Mouse (Mus musculus) gastrocnemius, adult 18-20 months (tissue): Measurements from ENCODE around the gene B4galt1. TPM values are rescaled to one million over a fixed set of nuclear protein-coding genes. Genes with fewer than 3 reads are reported as not detected.

Source experiments
- DNase-seq: peaks from one replicate; pipeline ENCODE4 v3.0.0; 2021; ENCODE audit warnings: low spot score
- total RNA-seq, 2 experiments: library from RNA; stranded (reverse); gene quantifications; 2 replicates each; pipeline ENCODE4 v1.2.3; 2021

B4galt1 gene
- total RNA-seq, 2 experiments from 2014 or later, result 23.0 to 25.4 TPM

GRCm38 (mm10) chr4:40873320-40873719 lies 19.5 kb upstream of the B4galt1 start:
- no peak for DNase-seq

- DNase-seq, result no peak
These were observed 18.3 kb upstream of the B4galt1 start for GRCm38 (mm10) chr4:40872129-40872528.

GRCm38 (mm10) chr4:40870206-40870605 lies 16.4 kb upstream of the B4galt1 start:
- DNase-seq, result no peak

GRCm38 (mm10) chr4:40868554-40869232 lies 14.9 kb upstream of the B4galt1 start:
- DNase-seq, result peak; percentile 94

DNA sequence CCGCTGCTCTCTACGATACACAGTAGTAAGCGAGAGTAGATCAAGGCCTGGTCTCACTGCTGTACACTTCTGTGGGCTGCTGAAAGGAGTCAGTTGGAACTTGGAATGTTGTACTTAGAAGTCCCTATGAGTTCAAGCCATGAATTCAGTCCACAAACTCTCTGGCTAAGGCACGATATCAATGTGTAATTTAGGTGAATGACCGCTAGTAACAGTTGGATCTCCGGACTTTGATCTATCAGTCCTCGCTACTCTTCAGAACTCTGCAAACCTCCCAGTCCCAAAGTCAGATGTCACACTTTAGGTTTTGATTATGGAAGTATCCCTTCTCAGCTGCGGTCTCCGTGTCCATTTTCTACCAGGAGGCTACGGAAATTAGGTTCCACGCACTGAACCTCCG lies 10.6 kb upstream of the B4galt1 start:
- DNase-seq, result no peak

DNA sequence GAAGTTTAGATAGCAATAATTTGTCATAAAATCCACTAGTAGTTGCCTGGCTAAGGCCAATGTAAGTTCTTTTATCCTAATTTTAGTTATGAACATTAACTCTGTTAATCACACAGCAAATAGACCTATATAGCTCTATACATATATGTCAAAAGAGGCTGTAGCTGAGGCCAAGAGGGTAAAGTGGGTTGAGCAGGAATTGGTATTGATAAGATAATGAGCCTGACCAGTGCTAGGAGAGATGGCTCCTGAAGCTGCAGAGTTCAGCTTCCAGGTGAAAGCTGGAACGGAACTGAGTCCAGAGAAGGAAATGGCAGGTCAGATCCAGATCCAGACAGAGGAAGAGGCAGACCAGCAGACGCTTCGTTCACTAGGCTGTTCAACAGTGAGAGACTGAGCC lies 9.5 kb upstream of the B4galt1 start:
- no peak for DNase-seq

DNA sequence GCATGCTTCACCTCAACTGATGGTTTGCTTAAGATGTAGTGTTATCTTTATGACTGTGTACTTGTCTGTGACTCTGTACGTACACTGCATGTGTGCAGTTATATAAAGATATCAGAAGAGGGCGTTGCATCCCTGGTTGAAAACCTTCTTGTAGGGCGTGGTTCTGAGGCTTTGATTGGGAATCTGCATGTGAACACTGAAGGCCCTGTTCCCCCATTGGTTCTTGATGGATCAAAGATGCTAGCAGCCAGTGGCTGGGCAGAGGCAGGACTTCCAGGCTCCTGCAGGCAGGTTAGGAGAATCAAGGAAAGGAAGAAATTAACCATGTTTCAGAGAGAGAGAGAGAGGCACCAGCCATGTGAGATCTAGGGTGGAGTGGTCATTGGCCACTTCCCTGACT lies 7.3 kb upstream of the B4galt1 start:
- no peak for DNase-seq

DNA sequence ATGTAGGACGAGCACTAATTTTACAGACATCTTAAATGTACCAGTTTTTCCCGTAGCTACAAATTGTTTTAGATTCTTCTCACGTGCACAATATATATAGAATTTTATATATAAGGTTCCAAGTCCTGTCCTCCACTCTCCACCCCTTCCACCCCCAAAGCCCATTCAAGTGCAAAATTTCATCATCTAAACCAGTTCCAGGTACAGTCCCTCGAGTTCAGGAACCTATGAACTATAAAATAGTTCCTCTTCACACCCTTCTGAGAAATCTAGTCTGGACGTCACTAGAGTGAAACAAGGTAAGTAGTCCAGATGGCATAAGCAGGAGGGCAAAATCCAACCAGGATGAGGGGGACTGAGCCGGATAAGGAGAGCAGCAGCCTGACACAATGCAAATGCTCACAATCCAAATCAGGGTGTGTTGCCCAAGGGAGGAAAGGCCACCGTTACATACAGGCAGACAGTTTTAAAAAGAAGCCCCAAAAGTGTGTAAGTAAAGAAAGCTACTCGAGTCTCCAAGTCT lies 4.1 kb upstream of the B4galt1 start:
- no peak for DNase-seq

GRCm38 (mm10) chr4:40856571-40856970 lies 2.8 kb upstream of the B4galt1 start:
- DNase-seq, result no peak

GRCm38 (mm10) chr4:40854387-40854933 lies 655 bp upstream of the B4galt1 start:
- DNase-seq, result no peak

DNA sequence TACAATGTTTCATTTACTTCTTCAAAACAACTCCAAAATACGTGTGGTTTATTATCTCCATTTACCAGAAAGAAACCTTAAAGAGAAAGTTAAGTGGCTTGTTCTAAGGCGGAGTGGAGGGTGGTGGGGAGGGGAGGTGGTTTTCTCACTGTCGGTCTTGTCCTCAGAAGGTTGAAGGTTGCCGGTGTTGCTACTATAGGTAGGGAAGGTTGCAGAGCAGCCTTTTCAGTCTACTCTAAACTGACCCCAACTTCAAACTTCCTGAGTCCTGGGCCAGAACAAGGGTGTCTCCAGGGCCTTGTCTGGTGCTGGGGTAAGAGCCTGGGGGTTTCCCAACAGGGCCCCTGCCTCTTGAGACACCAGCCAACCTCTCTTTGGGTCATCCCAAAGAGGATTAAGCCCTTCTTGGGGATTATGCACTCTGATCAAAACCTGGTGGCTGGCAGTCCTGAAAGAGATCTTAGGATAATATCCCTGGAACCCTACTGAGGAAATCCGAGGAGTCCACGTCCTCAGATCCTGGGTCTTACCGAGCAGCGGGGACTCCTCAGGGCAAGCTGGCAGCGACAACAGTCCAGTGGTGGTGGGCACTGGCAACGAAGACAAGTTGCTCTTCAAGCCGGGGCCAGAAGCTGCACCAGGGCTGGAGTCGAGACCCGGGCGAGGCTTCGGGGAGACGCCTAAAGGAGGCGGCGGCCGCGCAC lies 792 bp downstream of the B4galt1 start:
- no peak for DNase-seq

GRCm38 (mm10) chr4:40852249-40852781 lies 1.5 kb downstream of the B4galt1 start:
- DNase-seq, result peak; percentile 76

- no peak for DNase-seq
These were observed 2.0 kb downstream of the B4galt1 start for GRCm38 (mm10) chr4:40851763-40852248.

GRCm38 (mm10) chr4:40851031-40851762 lies 2.6 kb downstream of the B4galt1 start:
- no peak for DNase-seq

GRCm38 (mm10) chr4:40850582-40850981 lies 3.2 kb downstream of the B4galt1 start:
- no peak for DNase-seq

DNA sequence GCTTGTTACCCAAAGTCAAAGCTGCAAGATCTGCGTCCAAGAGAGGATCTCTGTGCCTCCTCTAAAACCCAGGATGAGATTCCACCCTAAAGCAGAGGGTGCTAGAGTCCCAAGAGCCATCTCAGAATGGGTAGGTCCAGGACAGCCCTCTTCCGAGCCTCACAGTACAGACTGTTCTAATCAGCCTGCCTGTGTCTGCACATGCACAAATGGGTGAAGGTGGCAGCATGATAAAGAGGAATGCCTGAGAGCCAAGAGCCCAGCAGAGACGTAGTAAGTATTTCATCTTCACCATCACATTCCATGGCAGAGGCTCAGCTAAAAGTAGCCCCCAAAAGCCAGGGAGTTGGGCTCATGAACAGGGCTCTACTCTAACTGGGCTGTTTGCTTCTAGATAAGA lies 4.3 kb downstream of the B4galt1 start:
- DNase-seq, result no peak

DNA sequence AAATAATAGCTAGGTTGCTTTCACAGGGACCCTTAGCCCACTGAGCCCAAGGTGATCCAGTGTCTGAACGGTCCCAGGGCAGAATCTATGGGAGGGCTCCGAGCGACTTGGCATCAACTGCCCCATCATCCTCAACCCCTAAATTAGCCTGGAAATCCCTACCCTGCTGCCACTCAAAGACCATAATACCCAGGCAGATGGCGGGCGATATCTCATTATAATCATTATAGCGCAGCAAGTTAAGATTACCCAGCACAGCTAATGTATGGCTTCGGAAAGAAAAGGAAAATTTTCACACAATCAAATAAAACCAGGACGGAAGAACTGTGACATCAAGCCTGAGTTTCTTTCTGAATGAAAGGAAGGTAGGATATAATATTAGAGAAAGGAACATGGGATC lies 5.6 kb downstream of the B4galt1 start:
- DNase-seq, result no peak

DNA sequence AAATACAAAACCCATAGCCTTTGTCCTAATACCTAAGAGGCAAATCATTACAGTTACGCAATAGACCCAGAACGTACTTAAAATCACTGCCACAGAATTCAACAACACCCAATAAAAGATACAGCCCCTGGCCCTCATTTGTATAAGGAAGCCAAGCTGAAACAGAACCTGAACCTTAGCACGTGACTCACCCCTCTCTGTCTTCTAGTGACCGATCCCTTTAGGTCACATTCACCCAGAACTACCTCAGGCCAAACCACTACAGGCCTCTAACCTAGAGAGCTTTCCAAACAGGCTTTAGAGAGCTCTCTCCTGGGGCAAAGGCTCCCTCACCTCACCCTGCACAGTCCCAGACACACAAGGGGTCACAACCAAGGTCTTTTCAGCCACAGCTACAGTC lies 6.6 kb downstream of the B4galt1 start:
- no peak for DNase-seq

DNA sequence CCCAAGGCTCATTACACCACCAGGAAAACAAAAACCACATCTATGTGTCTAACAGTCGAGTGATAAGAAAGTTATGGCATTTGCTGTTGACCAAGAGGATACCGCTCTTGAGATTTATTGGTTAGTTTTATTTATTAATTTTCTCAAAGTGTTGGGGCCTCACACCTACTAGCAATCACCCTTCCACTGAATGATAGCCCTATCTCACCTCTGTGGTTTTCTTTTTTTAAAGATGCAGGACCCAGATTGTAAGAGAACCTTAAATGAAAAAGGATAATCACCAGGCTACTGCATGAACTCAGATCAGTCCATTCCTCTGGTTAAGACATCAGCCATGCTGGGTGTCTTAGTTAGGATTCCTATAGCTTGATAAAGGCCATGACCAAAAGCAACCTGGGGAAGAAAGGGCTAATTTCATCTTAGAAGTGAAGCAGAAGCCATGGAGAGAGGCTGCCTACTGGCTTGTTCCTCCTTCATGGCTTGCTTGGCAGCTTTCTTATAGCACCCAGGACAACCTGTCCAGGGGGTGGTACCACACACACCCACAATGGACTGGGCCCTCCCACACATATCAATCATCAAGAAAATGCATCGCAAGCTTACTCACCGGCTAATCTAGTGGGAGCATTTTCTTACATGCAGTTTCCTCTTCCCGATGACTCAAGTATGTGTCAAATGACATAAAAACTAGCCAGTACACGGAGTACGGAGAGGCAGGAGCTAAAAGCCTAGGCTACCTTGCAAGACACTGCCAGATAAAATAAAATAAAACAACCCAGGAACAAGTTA lies 7.5 kb downstream of the B4galt1 start:
- peak; percentile 62 for DNase-seq
